Comparison of ENCODE assay signal across 14 mouse cellular contexts in genomic region chr10:80081075-80081474, GRCm38 (mm10). TPM values are rescaled to one million over a fixed set of nuclear protein-coding genes. Genes with fewer than 3 reads are reported as not detected.
DNase-seq lines count a peak whose midpoint lies in the region; ATAC-seq and TF ChIP-seq lines count a peak whose summit lies in the region.
"Had no signal": no experiment of that assay in that cellular context is flagged by ENCODE, and none has a peak within 500 bp of the region (broad histone marks: within the 10 kb centered on the region; RNA-seq: fewer than 3 reads in every experiment).

No protein-coding gene starts in this region.

- no peak overlapping the region for H3K4me2 ChIP-seq in embryonic facial prominence, embryonic 13.5 days
- no peak overlapping the region for H3K4me2 ChIP-seq in intestine, postnatal 0 days (replicated peaks; ENCODE audit: low read depth)
- H3K4me2 ChIP-seq: lung, embryonic 15.5 days; midbrain, embryonic 13.5 days had no signal

- H3K36me3 ChIP-seq in embryonic facial prominence, embryonic 13.5 days, result peaks cover 82% of the 10 kb centered on the region
- peaks cover 87% of the 10 kb centered on the region for H3K36me3 ChIP-seq in embryonic facial prominence, embryonic 10.5 days (replicated peaks)
- H3K36me3 ChIP-seq in G1E (replicated peaks), result peaks cover 97% of the 10 kb centered on the region
- peaks cover 77% of the 10 kb centered on the region for H3K36me3 ChIP-seq in intestine, postnatal 0 days (ENCODE audit: control insufficient read depth, insufficient read depth)

- no peak overlapping the region for H3K27ac ChIP-seq in embryonic facial prominence, embryonic 13.5 days
- H3K27ac ChIP-seq in embryonic facial prominence, embryonic 10.5 days (replicated peaks), result no peak overlapping the region
- no peak overlapping the region for H3K27ac ChIP-seq in intestine, postnatal 0 days (ENCODE audit: low read depth, low read length)
- H3K27ac ChIP-seq: lung, embryonic 15.5 days; midbrain, embryonic 13.5 days had no signal

- H3K9ac ChIP-seq in embryonic facial prominence, embryonic 13.5 days, result peak overlapping the region; percentile 7; the same call in 1 of the 2 replicates
- H3K9ac ChIP-seq in intestine, postnatal 0 days (ENCODE audit: low read depth, low read length), result no peak overlapping the region
- H3K9ac ChIP-seq: lung, embryonic 15.5 days; midbrain, embryonic 13.5 days had no signal

- no peak overlapping the region for H3K4me3 ChIP-seq in embryonic facial prominence, embryonic 13.5 days
- no peak overlapping the region for H3K4me3 ChIP-seq in embryonic facial prominence, embryonic 10.5 days
- H3K4me3 ChIP-seq in G1E (ENCODE audit: low read depth, low read length), result peak overlapping the region; percentile 62; the same call in 1 of the 2 replicates
- no peak overlapping the region for H3K4me3 ChIP-seq in intestine, postnatal 0 days (ENCODE audit: low read depth, low read length)
- H3K4me3 ChIP-seq: lung, embryonic 15.5 days; midbrain, embryonic 13.5 days had no signal

- ATAC-seq in embryonic facial prominence, embryonic 13.5 days (ENCODE audit: insufficient number of reproducible peaks, insufficient read depth, low FRiP score, low TSS enrichment, low read depth), result no peak
- peak; percentile 83 for ATAC-seq in G1E (ENCODE audit: extremely low read depth, insufficient number of reproducible peaks, low FRiP score, poor library complexity, severe bottlenecking)
- ATAC-seq in intestine, postnatal 0 days, result no peak
- ATAC-seq in megakaryocyte progenitor cell, adult 5-6 weeks (replicated peaks; ENCODE audit: poor library complexity), result peak; percentile 92
- ATAC-seq: hindbrain, embryonic 16.5 days; midbrain, embryonic 13.5 days had no signal

- no peaks in the 10 kb centered on the region for H3K9me3 ChIP-seq in embryonic facial prominence, embryonic 13.5 days
- H3K9me3 ChIP-seq in embryonic facial prominence, embryonic 10.5 days, result no peaks in the 10 kb centered on the region
- H3K9me3 ChIP-seq in G1E (replicated peaks), result no peaks in the 10 kb centered on the region
- H3K9me3 ChIP-seq in intestine, postnatal 0 days (ENCODE audit: control insufficient read depth), result no peaks in the 10 kb centered on the region
- H3K9me3 ChIP-seq: lung, embryonic 15.5 days; midbrain, embryonic 13.5 days had no signal

- TF ChIP-seq CTCF in G1E (IDR thresholded peaks at IDR 0.05; ENCODE audit: low read depth, low read length), result no peak
- TF ChIP-seq CTCF in intestine, postnatal 0 days (IDR thresholded peaks at IDR 0.05; ENCODE audit: low read depth), result 0 out of 2 replicates have a peak, but pooled peaks have one; percentile 15

- H3K4me1 ChIP-seq in embryonic facial prominence, embryonic 13.5 days, result peaks cover under 1% of the 10 kb centered on the region
- peaks cover 16% of the 10 kb centered on the region for H3K4me1 ChIP-seq in embryonic facial prominence, embryonic 10.5 days
- peaks cover 59% of the 10 kb centered on the region for H3K4me1 ChIP-seq in G1E (ENCODE audit: insufficient read depth, low read depth, low read length)
- no peaks in the 10 kb centered on the region for H3K4me1 ChIP-seq in intestine, postnatal 0 days (replicated peaks; ENCODE audit: control insufficient read depth, insufficient read depth, low read length)
- H3K4me1 ChIP-seq: midbrain, embryonic 13.5 days had no signal

- 73% methylated on average over 3 of the region's 3 CpGs for WGBS in embryonic facial prominence, embryonic 13.5 days
- 77% methylated on average over 3 of the region's 3 CpGs for WGBS in embryonic facial prominence, embryonic 10.5 days
- whole genome bisulfite sequencing in intestine, postnatal 0 days, result 69% methylated on average over 3 of the region's 3 CpGs

- H3K27me3 ChIP-seq in embryonic facial prominence, embryonic 13.5 days, result no peaks in the 10 kb centered on the region
- no peaks in the 10 kb centered on the region for H3K27me3 ChIP-seq in embryonic facial prominence, embryonic 10.5 days (replicated peaks; ENCODE audit: low read depth, poor library complexity, severe bottlenecking)
- no peaks in the 10 kb centered on the region for H3K27me3 ChIP-seq in G1E (ENCODE audit: insufficient read depth, low read length)
- H3K27me3 ChIP-seq in intestine, postnatal 0 days (replicated peaks; ENCODE audit: control insufficient read depth, insufficient read depth, low read length), result no peaks in the 10 kb centered on the region
- H3K27me3 ChIP-seq: lung, embryonic 15.5 days; midbrain, embryonic 13.5 days had no signal

- no peak for DNase-seq in embryonic facial prominence, embryonic 10.5 days (ENCODE audit: low spot score)
- DNase-seq in G1E (ENCODE audit: low spot score), result peak; percentile 70
- no peak for DNase-seq in urinary bladder, postnatal 36 days (ENCODE audit: low spot score in 2 of 2)
- no peak for DNase-seq in Muller cell, postnatal 12 days (ENCODE audit: inconsistent ontology term)
- no peak for DNase-seq in thymus, postnatal 0 days (ENCODE audit: low spot score)
- DNase-seq: cerebellum, postnatal 36 days; kidney, postnatal 10 days; retina, postnatal 1 day had no signal

RNA-seq across cellular contexts. Expression of gene Sbno2, which starts 24.3 kb away (rescaled TPM):
- polyA plus RNA-seq in embryonic facial prominence, embryonic 13.5 days (2015; fragmentation: Nextera tagmentation; extraction: Ambion mirVana), result 15.8 and 16.1 TPM in 2 replicates
- polyA plus RNA-seq in embryonic facial prominence, embryonic 10.5 days (2016; fragmentation: Nextera tagmentation; extraction: Ambion mirVana), result 16.2 and 18.2 TPM in 2 replicates
- 24.7 and 34.2 TPM in 2 replicates for total RNA-seq in G1E (2014; fragmentation: Nextera tagmentation)
- total RNA-seq in G1E (2017), result 18.0 and 18.1 TPM in 2 replicates
- polyA plus RNA-seq in G1E (2012), result 34.8 and 37.4 TPM in 2 replicates
- polyA plus RNA-seq in intestine, postnatal 0 days (2015; fragmentation: Nextera tagmentation; extraction: Ambion mirVana), result 9.8 and 11.1 TPM in 2 replicates
- total RNA-seq in megakaryocyte progenitor cell, adult 5-6 weeks (2015), result 16.9 and 19.5 TPM in 2 replicates
- 19.1 and 24.0 TPM in 2 replicates for total RNA-seq in megakaryocyte progenitor cell, adult 5-6 weeks (2017)
- 18.3 and 19.7 TPM in 2 replicates for polyA plus RNA-seq in thymus, postnatal 0 days (2015; fragmentation: Nextera tagmentation; extraction: Ambion mirVana)

RNA-seq across cellular contexts. Expression of gene Gpx4, which starts 34.1 kb away (rescaled TPM):
- polyA plus RNA-seq in embryonic facial prominence, embryonic 13.5 days (2015; fragmentation: Nextera tagmentation; extraction: Ambion mirVana), result 445 and 488 TPM in 2 replicates
- polyA plus RNA-seq in embryonic facial prominence, embryonic 10.5 days (2016; fragmentation: Nextera tagmentation; extraction: Ambion mirVana), result 618 and 672 TPM in 2 replicates
- total RNA-seq in G1E (2014; fragmentation: Nextera tagmentation) (274 and 290 TPM in 2 replicates), G1E (2017) (767 and 808 TPM in 2 replicates)
- 1,138 and 1,173 TPM in 2 replicates for polyA plus RNA-seq in G1E (2012)
- polyA plus RNA-seq in intestine, postnatal 0 days (2015; fragmentation: Nextera tagmentation; extraction: Ambion mirVana), result 1,519 and 1,523 TPM in 2 replicates
- 253 and 271 TPM in 2 replicates for total RNA-seq in megakaryocyte progenitor cell, adult 5-6 weeks (2015)
- total RNA-seq in megakaryocyte progenitor cell, adult 5-6 weeks (2017), result 358 and 365 TPM in 2 replicates
- 640 and 681 TPM in 2 replicates for polyA plus RNA-seq in thymus, postnatal 0 days (2015; fragmentation: Nextera tagmentation; extraction: Ambion mirVana)

RNA-seq across cellular contexts. Expression of gene Stk11, which starts 34.5 kb away (rescaled TPM):
- 18.5 and 19.0 TPM in 2 replicates for polyA plus RNA-seq in embryonic facial prominence, embryonic 13.5 days (2015; fragmentation: Nextera tagmentation; extraction: Ambion mirVana)
- 16.1 and 17.5 TPM in 2 replicates for polyA plus RNA-seq in embryonic facial prominence, embryonic 10.5 days (2016; fragmentation: Nextera tagmentation; extraction: Ambion mirVana)
- 138 and 172 TPM in 2 replicates for total RNA-seq in G1E (2014; fragmentation: Nextera tagmentation)
- total RNA-seq in G1E (2017), result 150 and 154 TPM in 2 replicates
- 161 and 170 TPM in 2 replicates for polyA plus RNA-seq in G1E (2012)
- 11.7 and 12.4 TPM in 2 replicates for polyA plus RNA-seq in intestine, postnatal 0 days (2015; fragmentation: Nextera tagmentation; extraction: Ambion mirVana)
- total RNA-seq in megakaryocyte progenitor cell, adult 5-6 weeks (2015), result 71.7 and 81.1 TPM in 2 replicates
- total RNA-seq in megakaryocyte progenitor cell, adult 5-6 weeks (2017), result 159 and 172 TPM in 2 replicates
- polyA plus RNA-seq in thymus, postnatal 0 days (2015; fragmentation: Nextera tagmentation; extraction: Ambion mirVana), result 18.2 and 23.2 TPM in 2 replicates

RNA-seq across cellular contexts. Expression of gene Polr2e, which starts 41.5 kb away (rescaled TPM):
- polyA plus RNA-seq in embryonic facial prominence, embryonic 13.5 days (2015; fragmentation: Nextera tagmentation; extraction: Ambion mirVana), result 247 and 265 TPM in 2 replicates
- polyA plus RNA-seq in embryonic facial prominence, embryonic 10.5 days (2016; fragmentation: Nextera tagmentation; extraction: Ambion mirVana), result 312 and 316 TPM in 2 replicates
- total RNA-seq in G1E (2014; fragmentation: Nextera tagmentation), result 74.3 and 90.2 TPM in 2 replicates
- 54.6 TPM in 2 replicates for total RNA-seq in G1E (2017)
- polyA plus RNA-seq in G1E (2012), result 148 and 206 TPM in 2 replicates
- 90.0 and 98.5 TPM in 2 replicates for polyA plus RNA-seq in intestine, postnatal 0 days (2015; fragmentation: Nextera tagmentation; extraction: Ambion mirVana)
- 93.3 and 99.5 TPM in 2 replicates for total RNA-seq in megakaryocyte progenitor cell, adult 5-6 weeks (2015)
- total RNA-seq in megakaryocyte progenitor cell, adult 5-6 weeks (2017), result 74.3 and 89.9 TPM in 2 replicates
- 153 and 158 TPM in 2 replicates for polyA plus RNA-seq in thymus, postnatal 0 days (2015; fragmentation: Nextera tagmentation; extraction: Ambion mirVana)

RNA-seq across cellular contexts. Expression of gene Atp5d, which starts 57.4 kb away (rescaled TPM):
- polyA plus RNA-seq in embryonic facial prominence, embryonic 13.5 days (2015; fragmentation: Nextera tagmentation; extraction: Ambion mirVana), result 491 and 513 TPM in 2 replicates
- polyA plus RNA-seq in embryonic facial prominence, embryonic 10.5 days (2016; fragmentation: Nextera tagmentation; extraction: Ambion mirVana), result 491 and 493 TPM in 2 replicates
- total RNA-seq in G1E (2014; fragmentation: Nextera tagmentation), result 248 and 258 TPM in 2 replicates
- 81.9 and 82.7 TPM in 2 replicates for total RNA-seq in G1E (2017)
- polyA plus RNA-seq in G1E (2012), result 1,539 and 1,678 TPM in 2 replicates
- 1,009 and 1,013 TPM in 2 replicates for polyA plus RNA-seq in intestine, postnatal 0 days (2015; fragmentation: Nextera tagmentation; extraction: Ambion mirVana)
- total RNA-seq in megakaryocyte progenitor cell, adult 5-6 weeks (2015), result 187 and 199 TPM in 2 replicates
- 37.6 and 39.3 TPM in 2 replicates for total RNA-seq in megakaryocyte progenitor cell, adult 5-6 weeks (2017)
- polyA plus RNA-seq in thymus, postnatal 0 days (2015; fragmentation: Nextera tagmentation; extraction: Ambion mirVana), result 588 TPM in 2 replicates

Comparison
In these comparisons a context has a peak if more than half of its experiments do, and no peak if none do; other contexts are left out.
1. ATAC-seq: peak in G1E (single experiment) and megakaryocyte progenitor cell, adult 5-6 weeks (single experiment); none in embryonic facial prominence, embryonic 13.5 days (single experiment) and intestine, postnatal 0 days (single experiment).